In the genomic region with DNA sequence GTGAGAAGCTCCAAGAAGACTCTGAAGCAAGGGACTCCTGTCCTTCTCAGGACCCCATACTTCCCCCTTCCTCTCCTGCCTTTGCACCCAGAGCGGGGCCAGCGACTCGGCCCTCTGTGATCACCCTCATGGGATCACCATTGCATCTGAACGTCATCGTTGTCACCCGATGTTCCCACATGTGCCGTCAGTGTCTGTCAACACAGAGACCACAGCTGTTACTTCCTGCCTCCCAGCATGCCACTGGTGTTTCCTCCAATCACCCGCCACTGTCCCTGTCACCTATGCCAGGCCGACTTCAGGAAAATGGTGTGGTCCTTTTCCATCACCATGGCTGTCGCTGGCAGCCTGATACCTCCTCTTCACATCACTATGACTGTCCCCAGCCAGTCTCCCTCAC, we compare ENCODE assay signal across 18 mouse cellular contexts. TPM values are rescaled to one million over a fixed set of nuclear protein-coding genes. Genes with fewer than 3 reads are reported as not detected.
A peak's percentile ranks its signal among the peaks of the same experiment; 100 is the strongest.
DNase-seq lines count a peak whose midpoint lies in the region; ATAC-seq lines count a peak whose summit lies in the region.
"Had no signal": no experiment of that assay in that cellular context is flagged by ENCODE, and none has a peak within 500 bp of the region (broad histone marks: within the 10 kb centered on the region; RNA-seq: fewer than 3 reads in every experiment).

No protein-coding gene starts in this region.

- intact Hi-C loops in heart, postnatal 36 days (cut with DNase I): no loop called here

- H3K4me3 ChIP-seq in limb, embryonic 10.5 days: no peak overlapping the region
- H3K4me3 ChIP-seq: embryonic facial prominence, embryonic 12.5 days; neural tube, embryonic 12.5 days had no signal

- H3K4me1 ChIP-seq in limb, embryonic 10.5 days: peaks cover 52% of the 10 kb centered on the region

- DNase-seq in heart, adult 11 months: peak; percentile 92
- no peak for DNase-seq in heart, postnatal 36 days
- DNase-seq in limb, embryonic 10.5 days (ENCODE audit: low spot score): no peak
- DNase-seq in adrenal gland, adult 18-20 months (ENCODE audit: low spot score in 2 of 2): no peak
- no peak for DNase-seq in heart, adult 9 months (ENCODE audit: low spot score in 2 of 2)
- DNase-seq in cerebellum, postnatal 25 days: no peak
- DNase-seq: cerebellum, adult 18-20 months; gastrocnemius, postnatal 36 days; heart, postnatal 10 days; liver had no signal

- H3K9me3 ChIP-seq in limb, embryonic 10.5 days (replicated peaks): no peaks in the 10 kb centered on the region
- H3K9me3 ChIP-seq: embryonic facial prominence, embryonic 12.5 days; neural tube, embryonic 12.5 days had no signal

- WGBS in limb, embryonic 10.5 days: 88% methylated on average over 10 of the region's 10 CpGs

- ATAC-seq in CD4-positive, CD25-positive, alpha-beta regulatory T cell, adult 4 months: peak; percentile 40
- ATAC-seq in monocyte, adult 5-6 weeks (replicated peaks; ENCODE audit: insufficient number of reproducible peaks, low FRiP score, low TSS enrichment, poor library complexity, severe bottlenecking): peak; percentile 42
- ATAC-seq: forebrain, embryonic 14.5 days; intestine, postnatal 0 days; Patski had no signal

- H3K36me3 ChIP-seq in limb, embryonic 10.5 days: no peaks in the 10 kb centered on the region
- H3K36me3 ChIP-seq: embryonic facial prominence, embryonic 12.5 days; neural tube, embryonic 12.5 days had no signal

- H3K27ac ChIP-seq in limb, embryonic 10.5 days: peak overlapping the region; percentile 11; the same call in 1 of the 2 replicates
- H3K27ac ChIP-seq: embryonic facial prominence, embryonic 12.5 days; neural tube, embryonic 12.5 days had no signal

- peaks cover 4% of the 10 kb centered on the region; the same call in 1 of the 2 replicates for H3K27me3 ChIP-seq in limb, embryonic 10.5 days (ENCODE audit: low read depth, poor library complexity, severe bottlenecking)
- H3K27me3 ChIP-seq: embryonic facial prominence, embryonic 12.5 days; neural tube, embryonic 12.5 days; Patski had no signal

RNA-seq across cellular contexts. Expression of a gene that starts 9.1 kb away (rescaled TPM):
- 10 to 100 TPM; 20.7 to 27.1 TPM for total RNA-seq in heart, postnatal 36 days (2021)
- polyA plus RNA-seq in CD4-positive, CD25-positive, alpha-beta regulatory T cell, adult 4 months (2017; shearing (Covaris generic)): 1,000 to 10,000 TPM; 1,726 to 2,325 TPM
- 10.5 and 15.4 TPM in 2 replicates for polyA plus RNA-seq in limb, embryonic 10.5 days (2016; fragmentation: Nextera tagmentation; extraction: Ambion mirVana)
- 420 to 631 TPM (median 540 TPM) in 3 replicates for total RNA-seq in monocyte, adult 5-6 weeks (2017)
- total RNA-seq in adrenal gland, adult 18-20 months (2021): 10 to 100 TPM; 25.1 to 54.6 TPM
- polyA plus RNA-seq: Patski had no signal

RNA-seq across cellular contexts. Expression of a gene that starts 22.2 kb away (rescaled TPM):
- not detected for total RNA-seq in heart, postnatal 36 days (2021)
- not detected for polyA plus RNA-seq in CD4-positive, CD25-positive, alpha-beta regulatory T cell, adult 4 months (2017; shearing (Covaris generic))
- 0.23 TPM in 1 of 2 replicates, not detected in the other for polyA plus RNA-seq in limb, embryonic 10.5 days (2016; fragmentation: Nextera tagmentation; extraction: Ambion mirVana)
- total RNA-seq in monocyte, adult 5-6 weeks (2017): 0.39 to 0.96 TPM in 2 of 3 replicates, not detected in the other
- total RNA-seq in adrenal gland, adult 18-20 months (2021): not detected
- total RNA-seq: adrenal gland, postnatal 4 days; gastrocnemius, postnatal 36 days; heart, postnatal 10 days had no signal
- polyA plus RNA-seq: intestine, postnatal 0 days; Patski had no signal
